Mouse (Mus musculus) embryonic facial prominence, embryonic 12.5 days (tissue): ENCODE data around the gene Aup1. TPM values are rescaled to one million over a fixed set of nuclear protein-coding genes. Genes with fewer than 3 reads are reported as not detected.

Experiments
- ATAC-seq: fragments of 200-750 bp; cut with Nextera tagmentation; 2 replicates; pipeline ENCODE4 v1.8.0; 2017; ENCODE audit not compliant: insufficient number of reproducible peaks, insufficient read depth, low FRiP score, low TSS enrichment
- H3K27ac ChIP-seq: fragments of 300-500 bp; sonication (generic); 2 replicates; pipeline ENCODE4 v1.5.1; 2016; ENCODE audit warnings: mild to moderate bottlenecking
- H3K27me3 ChIP-seq: fragments of 300-500 bp; sonication (generic); 2 replicates; pipeline ENCODE4 v1.6.1; 2016; ENCODE audit warnings: mild to moderate bottlenecking, moderate library complexity
- H3K36me3 ChIP-seq: fragments of 300-500 bp; sonication (generic); 2 replicates; pipeline ENCODE4 v1.6.1; 2016; ENCODE audit warnings: mild to moderate bottlenecking
- H3K4me1 ChIP-seq: fragments of 300-500 bp; sonication (generic); 2 replicates; pipeline ENCODE4 v1.6.1; 2016
- H3K4me2 ChIP-seq: fragments of 300-500 bp; sonication (generic); replicated peaks from 2 replicates; pipeline ENCODE4 v1.6.1; 2016; ENCODE audit warnings: mild to moderate bottlenecking, moderate library complexity
- H3K4me3 ChIP-seq: fragments of 300-500 bp; sonication (generic); 2 replicates; pipeline ENCODE4 v1.5.1; 2016; ENCODE audit warnings: mild to moderate bottlenecking
- H3K9ac ChIP-seq: fragments of 300-500 bp; sonication (generic); 2 replicates; pipeline ENCODE4 v1.6.1; 2016; ENCODE audit warnings: mild to moderate bottlenecking, moderate library complexity
- H3K9me3 ChIP-seq: fragments of 300-500 bp; sonication (generic); 2 replicates; pipeline ENCODE4 v1.6.1; 2016; ENCODE audit warnings: mild to moderate bottlenecking, moderate library complexity
- WGBS: fragments of 180-500 bp; shearing (Covaris S2); methylation state at CpG from one replicate; pipeline ENCODE4 v1.1.7; 2016; 5-methylcytosine and 5-hydroxymethylcytosine counted together
- polyA plus RNA-seq: library from polyadenylated mRNA; unstranded; fragments of >200 nt; fragmentation: Nextera tagmentation; extraction: Ambion mirVana; gene quantifications from 2 replicates; pipeline ENCODE4 v1.2.1, GENCODE M21; 2016

Gene Aup1
- 154 and 167 TPM in 2 replicates for polyA plus RNA-seq

DNA sequence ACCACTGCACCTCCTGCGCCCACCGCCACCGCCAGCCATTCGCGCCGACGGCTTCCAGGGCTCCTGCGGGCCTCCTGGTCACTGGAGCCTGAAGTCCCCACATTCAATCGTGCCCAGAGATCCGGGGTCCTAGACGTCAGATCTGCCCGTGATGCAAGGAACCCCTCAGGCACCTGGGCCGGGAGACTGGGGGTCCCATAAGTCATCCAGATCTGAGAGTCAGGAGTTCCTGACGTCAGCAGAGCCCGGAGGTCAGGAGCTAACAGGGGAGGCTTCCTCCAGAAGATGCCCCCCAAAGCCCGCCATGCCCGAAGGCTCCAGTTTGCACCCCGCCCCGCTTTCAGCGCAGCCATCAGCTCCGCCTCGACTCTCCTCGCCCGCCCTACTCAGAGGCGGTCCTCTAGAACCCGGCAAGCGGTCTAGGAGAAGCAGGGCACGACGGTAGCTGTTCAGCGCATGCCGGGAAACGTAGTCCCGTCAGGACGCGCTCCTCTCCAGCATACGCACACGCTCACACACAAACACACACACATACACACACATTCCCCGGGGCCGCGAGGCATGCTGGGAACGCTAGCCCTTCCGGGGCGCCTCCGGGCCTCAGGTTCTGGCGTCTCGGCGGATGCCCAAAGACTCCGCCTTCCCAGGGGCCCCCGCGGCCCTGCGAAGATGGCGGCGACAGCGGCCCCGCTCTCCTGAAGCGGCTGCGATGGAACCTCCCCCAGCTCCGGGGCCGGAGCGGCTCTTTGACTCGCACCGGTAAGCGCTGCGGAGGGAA is at the start of gene Aup1:
Aup1 (plus strand) TSS at position 448 of the 778 bp plus-strand sequence.
- H3K27me3 ChIP-seq: no peaks in the 10 kb centered on the region
- H3K4me2 ChIP-seq: peak within 1 kb of the TSS; percentile 63
- H3K4me1 ChIP-seq: peaks cover 26% of the 10 kb centered on the region
- peak within 1 kb of the TSS; percentile 90 for H3K9ac ChIP-seq
- under 1% methylated on average over 63 of the region's 64 CpGs for WGBS
- peak within 1 kb of the TSS; percentile 91 for H3K27ac ChIP-seq
- peaks cover 28% of the 10 kb centered on the region for H3K36me3 ChIP-seq
- peak; percentile 94 for ATAC-seq
- no peaks in the 10 kb centered on the region for H3K9me3 ChIP-seq
- peak within 1 kb of the TSS; percentile 100 for H3K4me3 ChIP-seq

GRCm38 (mm10) chr6:83004872-83005271 is 49.4 kb upstream of the Aup1 start:
- Histone ChIP-seq H3K4me1 (0 out of 2 replicates have a peak, but pooled peaks cover 6% of the 10 kb centered on the region), H3K4me3 (no peak overlapping the region), H3K27ac (no peak overlapping the region), H3K36me3 (no peaks in the 10 kb centered on the region), H3K4me2 (no peak overlapping the region), H3K27me3 (peaks cover under 1% of the 10 kb centered on the region; the same call in 1 of the 2 replicates), H3K9me3 (no peaks in the 10 kb centered on the region), H3K9ac (no peak overlapping the region)
- ATAC-seq: no peak
- 49% methylated on average over 7 of the region's 7 CpGs for WGBS

GRCm38 (mm10) chr6:83005444-83006011 is 48.8 kb upstream of the Aup1 start:
- no peak overlapping the region for H3K27ac ChIP-seq
- H3K4me1 ChIP-seq: 0 out of 2 replicates have a peak, but pooled peaks cover 6% of the 10 kb centered on the region
- H3K4me2 ChIP-seq: no peak overlapping the region
- ATAC-seq: no peak
- H3K9me3 ChIP-seq: no peaks in the 10 kb centered on the region
- no peak overlapping the region for H3K9ac ChIP-seq
- no peaks in the 10 kb centered on the region for H3K36me3 ChIP-seq
- WGBS: 73% methylated on average over 10 of the region's 10 CpGs
- no peaks in the 10 kb centered on the region for H3K27me3 ChIP-seq
- H3K4me3 ChIP-seq: no peak overlapping the region

GRCm38 (mm10) chr6:83006114-83006513 is 48.2 kb upstream of the Aup1 start:
- Histone ChIP-seq H3K27me3 (no peaks in the 10 kb centered on the region), H3K4me1 (0 out of 2 replicates have a peak, but pooled peaks cover 6% of the 10 kb centered on the region), H3K4me3 (no peak overlapping the region), H3K27ac (no peak overlapping the region), H3K9me3 (no peaks in the 10 kb centered on the region), H3K4me2 (no peak overlapping the region), H3K36me3 (no peaks in the 10 kb centered on the region), H3K9ac (no peak overlapping the region)
- ATAC-seq: no peak
- 79% methylated on average over 6 of the region's 6 CpGs for WGBS

DNA sequence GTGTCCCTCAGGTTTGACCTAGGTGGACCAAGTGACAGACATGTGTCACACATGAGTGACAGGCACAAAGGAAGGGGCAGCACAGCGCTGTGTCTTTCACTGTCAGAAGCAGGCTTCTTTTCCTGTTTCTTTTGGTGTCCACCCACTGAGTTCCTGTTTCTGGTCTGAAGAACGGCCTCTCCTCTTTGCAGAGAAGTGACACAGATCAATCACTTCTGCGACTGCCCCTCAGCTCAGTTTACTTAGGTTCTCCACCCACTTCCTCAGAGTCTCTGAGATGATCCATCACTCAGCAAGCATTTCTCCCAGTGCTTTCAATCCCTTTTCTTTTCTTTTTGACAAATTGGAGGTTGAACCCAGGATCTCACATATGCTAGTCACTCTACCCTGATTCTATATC is 45.7 kb upstream of the Aup1 start:
- Histone ChIP-seq H3K27ac (no peak overlapping the region), H3K27me3 (no peaks in the 10 kb centered on the region), H3K9me3 (no peaks in the 10 kb centered on the region), H3K36me3 (no peaks in the 10 kb centered on the region), H3K4me2 (no peak overlapping the region), H3K4me3 (no peak overlapping the region), H3K9ac (no peak overlapping the region), H3K4me1 (0 out of 2 replicates have a peak, but pooled peaks cover 6% of the 10 kb centered on the region)
- no peak for ATAC-seq
- WGBS: 64% methylated on average over 3 of the region's 3 CpGs

GRCm38 (mm10) chr6:83010010-83010409 is 44.3 kb upstream of the Aup1 start:
- Histone ChIP-seq H3K9me3 (no peaks in the 10 kb centered on the region), H3K9ac (no peak overlapping the region), H3K4me1 (0 out of 2 replicates have a peak, but pooled peaks cover 4% of the 10 kb centered on the region), H3K4me3 (no peak overlapping the region), H3K27me3 (no peaks in the 10 kb centered on the region), H3K36me3 (no peaks in the 10 kb centered on the region), H3K27ac (no peak overlapping the region), H3K4me2 (no peak overlapping the region)
- no peak for ATAC-seq
- 63% methylated on average over 7 of the region's 7 CpGs for WGBS

DNA sequence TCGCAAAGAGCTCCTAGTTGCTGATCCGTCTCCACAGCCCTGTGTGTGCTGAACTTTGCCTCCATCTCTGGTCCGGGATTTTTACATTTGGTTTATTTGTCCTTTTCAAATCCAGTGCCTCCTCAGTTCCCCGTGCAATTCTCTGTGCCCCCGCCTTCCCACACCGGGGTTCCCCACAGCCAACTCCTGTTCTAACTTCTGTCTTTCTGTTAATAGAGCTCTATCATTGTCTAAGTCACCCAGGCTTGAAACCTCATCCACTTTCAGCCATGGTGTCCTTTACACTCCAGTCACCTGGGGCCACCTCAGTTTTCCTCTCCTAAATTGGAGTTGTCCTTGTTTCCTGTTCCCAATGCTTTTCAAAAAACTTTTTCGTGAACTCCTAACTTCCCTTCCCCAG is 43.1 kb upstream of the Aup1 start:
- no peak for ATAC-seq
- Histone ChIP-seq H3K27ac (no peak overlapping the region), H3K4me2 (no peak overlapping the region)

GRCm38 (mm10) chr6:83011756-83012155 is 42.6 kb upstream of the Aup1 start:
- H3K36me3 ChIP-seq: no peaks in the 10 kb centered on the region
- no peak overlapping the region for H3K9ac ChIP-seq
- no peaks in the 10 kb centered on the region for H3K4me1 ChIP-seq
- H3K27me3 ChIP-seq: no peaks in the 10 kb centered on the region
- H3K4me2 ChIP-seq: no peak overlapping the region
- H3K4me3 ChIP-seq: no peak overlapping the region
- 74% methylated on average over 6 of the region's 6 CpGs for WGBS
- H3K9me3 ChIP-seq: no peaks in the 10 kb centered on the region
- no peak overlapping the region for H3K27ac ChIP-seq
- no peak for ATAC-seq

More for the DNA sequence above, 43.1 kb upstream of the Aup1 start:
- Histone ChIP-seq H3K9ac (no peak overlapping the region), H3K4me1 (no peaks in the 10 kb centered on the region), H3K9me3 (no peaks in the 10 kb centered on the region), H3K4me3 (no peak overlapping the region), H3K27me3 (no peaks in the 10 kb centered on the region), H3K36me3 (no peaks in the 10 kb centered on the region)
- WGBS: 86% methylated on average over 7 of the region's 7 CpGs

DNA sequence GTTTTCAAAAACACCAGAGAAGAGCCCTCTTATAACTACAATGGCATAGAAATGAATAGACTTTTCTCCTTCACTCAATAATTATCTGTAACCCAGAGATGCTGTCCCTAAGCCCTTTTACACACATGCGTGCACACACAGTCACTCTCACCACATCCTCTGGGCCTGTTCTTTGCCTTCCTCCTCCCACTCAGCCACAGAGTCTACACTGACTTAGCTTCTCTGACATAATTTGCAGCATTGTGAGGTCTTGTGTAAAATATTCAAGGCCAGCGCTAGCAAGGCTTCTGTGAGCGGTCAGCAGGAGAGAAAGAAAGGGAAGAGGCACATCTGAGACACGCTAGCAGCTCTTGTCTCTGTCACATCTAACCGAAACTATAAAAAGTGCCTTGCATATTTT is 40.9 kb upstream of the Aup1 start:
- Histone ChIP-seq H3K9ac (no peak overlapping the region), H3K36me3 (no peaks in the 10 kb centered on the region), H3K27me3 (no peaks in the 10 kb centered on the region), H3K27ac (0 out of 2 replicates have a peak overlapping the region, but pooled peaks have one; percentile 63), H3K4me3 (no peak overlapping the region), H3K4me2 (no peak overlapping the region), H3K9me3 (no peaks in the 10 kb centered on the region), H3K4me1 (no peaks in the 10 kb centered on the region)
- WGBS: 71% methylated on average over 5 of the region's 5 CpGs
- ATAC-seq: no peak

GRCm38 (mm10) chr6:83014482-83015466 is 39.5 kb upstream of the Aup1 start:
- H3K4me2 ChIP-seq: no peak overlapping the region
- ATAC-seq: no peak
- no peak overlapping the region for H3K27ac ChIP-seq
- H3K9ac ChIP-seq: no peak overlapping the region
- WGBS: 71% methylated on average over 12 of the region's 12 CpGs
- no peaks in the 10 kb centered on the region for H3K27me3 ChIP-seq
- no peaks in the 10 kb centered on the region for H3K36me3 ChIP-seq
- no peak overlapping the region for H3K4me3 ChIP-seq
- no peaks in the 10 kb centered on the region for H3K9me3 ChIP-seq
- H3K4me1 ChIP-seq: no peaks in the 10 kb centered on the region

GRCm38 (mm10) chr6:83015749-83016148 is 38.6 kb upstream of the Aup1 start:
- no peaks in the 10 kb centered on the region for H3K9me3 ChIP-seq
- H3K4me1 ChIP-seq: no peaks in the 10 kb centered on the region
- WGBS: 86% methylated on average over 2 of the region's 2 CpGs

More at GRCm38 (mm10) chr6:83015749-83016148, 38.6 kb upstream of the Aup1 start:
- Histone ChIP-seq H3K4me2 (no peak overlapping the region), H3K27ac (no peak overlapping the region), H3K4me3 (no peak overlapping the region), H3K36me3 (no peaks in the 10 kb centered on the region), H3K9ac (no peak overlapping the region), H3K27me3 (no peaks in the 10 kb centered on the region)
- ATAC-seq: no peak
